Mouse (Mus musculus) right cerebral cortex, adult 18-20 months (tissue): ENCODE measurements around the gene Gm29735.

Experiments
- DNase-seq: peaks from one replicate; pipeline ENCODE4 v3.0.0; 2022; ENCODE audit warnings: mixed read lengths

The Gm29735 gene

GRCm38 (mm10) chr7:142119632-142120031 lies 37.3 kb downstream of the Gm29735 start:
- no peak for DNase-seq
